Mouse (Mus musculus): Measurements from ENCODE around the gene Capn3.

GRCm38 (mm10) chr2:120460216-120460615, 4.4 kb downstream of the Capn3 start:
- TF ChIP-seq CTCF (IDR thresholded peaks at IDR 0.05) = no peak
- no peak for TF ChIP-seq EP300 (IDR thresholded peaks at IDR 0.05)

Measured in lung, postnatal 0 days (tissue).